Mouse (Mus musculus) kidney, postnatal 25 days (tissue): Measurements from ENCODE around the gene Itm2c.
A peak's percentile ranks its signal among the peaks of the same experiment; 100 is the strongest.

Experiments
- DNase-seq, 2 experiments: peaks; one replicate each; pipeline ENCODE4 v3.0.0; 2021; ENCODE audit warnings: mixed read lengths in 2 of 2

The Itm2c gene

GRCm38 (mm10) chr1:85900521-85901333 lies 6.6 kb downstream of the Itm2c start:
- no peak for DNase-seq

- DNase-seq: no peak
Measured at GRCm38 (mm10) chr1:85901516-85902107, 7.5 kb downstream of the Itm2c start.

GRCm38 (mm10) chr1:85902108-85902561 lies 8.1 kb downstream of the Itm2c start:
- DNase-seq: peak; percentile 41 to 59

- DNase-seq: no peak
Measured at GRCm38 (mm10) chr1:85906892-85907291, 12.8 kb downstream of the Itm2c start.

- DNase-seq: no peak
Measured at GRCm38 (mm10) chr1:85908754-85909590, 14.9 kb downstream of the Itm2c start.

- DNase-seq: no peak
Measured at GRCm38 (mm10) chr1:85913078-85913755, 19.1 kb downstream of the Itm2c start.

- no peak for DNase-seq
Measured at GRCm38 (mm10) chr1:85915890-85916289, 21.8 kb downstream of the Itm2c start.

GRCm38 (mm10) chr1:85916830-85917450 lies 22.9 kb downstream of the Itm2c start:
- DNase-seq: no peak

GRCm38 (mm10) chr1:85919621-85920020 lies 25.5 kb downstream of the Itm2c start:
- DNase-seq: no peak

GRCm38 (mm10) chr1:85921725-85922124 lies 27.6 kb downstream of the Itm2c start:
- no peak for DNase-seq

GRCm38 (mm10) chr1:85922127-85922864 lies 28.2 kb downstream of the Itm2c start:
- no peak for DNase-seq

GRCm38 (mm10) chr1:85922865-85923211 lies 28.8 kb downstream of the Itm2c start:
- DNase-seq: no peak

GRCm38 (mm10) chr1:85925183-85925582 lies 31.1 kb downstream of the Itm2c start:
- no peak for DNase-seq

GRCm38 (mm10) chr1:85928057-85928687 lies 34.1 kb downstream of the Itm2c start, which contains the start of gene 4933407L21Rik:
Gene 4933407L21Rik, plus strand, starts transcription at chr1:85928483.
- no peak for DNase-seq

GRCm38 (mm10) chr1:85928688-85929065 lies 34.6 kb downstream of the Itm2c start:
- no peak for DNase-seq

GRCm38 (mm10) chr1:85929406-85929805 lies 35.3 kb downstream of the Itm2c start:
- DNase-seq: no peak

- no peak for DNase-seq
Measured at GRCm38 (mm10) chr1:85931170-85931569, 37.1 kb downstream of the Itm2c start.

GRCm38 (mm10) chr1:85933226-85933625 lies 39.1 kb downstream of the Itm2c start:
- no peak for DNase-seq

- no peak for DNase-seq
Measured at GRCm38 (mm10) chr1:85933631-85934465, 39.8 kb downstream of the Itm2c start.

GRCm38 (mm10) chr1:85934560-85934959 lies 40.5 kb downstream of the Itm2c start:
- no peak for DNase-seq
